Mouse (Mus musculus): Measurements from ENCODE around the gene Efhc1.

DNA sequence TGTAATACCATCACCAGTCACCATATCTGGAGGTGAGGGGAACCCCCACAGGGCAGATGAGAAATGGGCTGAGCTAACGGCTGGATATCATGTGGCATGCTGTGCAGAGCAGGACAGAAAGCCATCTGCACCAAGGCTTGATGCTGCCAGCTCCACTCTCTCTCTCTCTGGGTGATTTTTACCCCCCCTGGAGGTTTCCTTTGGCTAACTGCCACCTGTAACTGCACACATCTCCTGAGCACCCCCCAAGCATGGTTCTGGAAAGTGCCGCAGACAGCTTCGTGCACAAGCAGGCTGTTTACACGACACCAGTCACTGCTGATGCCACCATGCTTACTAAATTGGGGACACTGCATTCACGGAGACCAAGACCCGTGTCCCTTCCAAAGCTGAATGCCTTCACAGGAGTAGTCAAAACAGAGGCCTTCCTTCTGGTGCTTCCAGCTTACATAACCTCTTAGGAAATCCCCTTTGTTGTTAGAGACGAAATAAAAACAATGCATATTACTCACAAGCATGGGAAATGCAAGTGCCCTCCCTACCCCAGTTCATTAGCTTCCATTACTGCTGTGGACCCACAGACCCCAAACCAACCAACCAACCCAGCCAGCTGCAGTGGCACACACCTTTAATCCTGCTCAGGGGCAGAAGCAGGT lies 44.0 kb downstream of the Efhc1 start:
- TF ChIP-seq CTCF (IDR thresholded peaks at IDR 0.05; ENCODE audit: low read depth, low read length) (no peak), POLR2A (IDR thresholded peaks at IDR 0.05; ENCODE audit: borderline replicate concordance, low read depth, low read length) (no peak)
